Mouse (Mus musculus): ENCODE results near the gene Arid1b.

DNA sequence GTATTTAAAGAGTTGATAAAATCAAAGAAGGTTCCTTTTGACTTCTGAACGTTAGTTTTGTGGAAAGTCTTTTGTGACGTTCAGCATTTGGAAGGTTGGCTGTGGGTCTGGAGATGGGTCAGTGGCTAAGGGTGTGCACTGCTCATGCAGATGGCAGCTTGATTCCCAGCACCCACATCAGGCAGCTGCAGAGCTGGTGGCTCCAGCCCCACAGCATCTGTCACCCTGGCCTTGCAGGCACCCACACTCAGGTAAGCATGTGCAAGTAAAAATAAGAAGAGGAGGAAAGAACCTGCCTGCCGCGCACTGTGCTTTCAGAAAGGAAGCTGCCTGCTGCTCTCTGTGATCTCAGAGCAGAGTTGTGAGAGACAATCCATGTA lies 58.7 kb downstream of the Arid1b start:
- TF ChIP-seq CTCF (IDR thresholded peaks at IDR 0.05; ENCODE audit: low read depth, low read length) (no peak), POLR2A (IDR thresholded peaks at IDR 0.05; ENCODE audit: extremely low read depth, insufficient read depth, low read length) (no peak)
